Mouse (Mus musculus) hindbrain, embryonic 10.5 days (tissue): ENCODE measurements around the gene Atp8a2. TPM values are rescaled to one million over a fixed set of nuclear protein-coding genes. Genes with fewer than 3 reads are reported as not detected.
"Not testable (repeated sequence)": the region's sequence is repeated elsewhere in the genome, so short reads cannot be mapped to it uniquely, and the experiment has no call there.

Experiments
- DNase-seq: peaks from one replicate; pipeline ENCODE4 v3.0.0-alpha.2; 2017; ENCODE audit warnings: low spot score
- H3K27ac ChIP-seq: fragments of 300-500 bp; sonication (generic); 2 replicates; pipeline ENCODE4 v1.5.1; 2016; ENCODE audit warnings: mild to moderate bottlenecking, moderate library complexity
- H3K27me3 ChIP-seq: fragments of 300-500 bp; sonication (generic); 2 replicates; pipeline ENCODE4 v1.6.1; 2016; ENCODE audit warnings: mild to moderate bottlenecking; ENCODE audit not compliant: poor library complexity, insufficient read depth, severe bottlenecking
- H3K36me3 ChIP-seq: fragments of 300-500 bp; sonication (generic); 2 replicates; pipeline ENCODE4 v1.6.1; 2016; ENCODE audit warnings: mild to moderate bottlenecking, moderate library complexity
- H3K4me1 ChIP-seq: fragments of 300-500 bp; sonication (generic); replicated peaks from 2 replicates; pipeline ENCODE4 v1.6.1; 2016; ENCODE audit warnings: mild to moderate bottlenecking
- H3K4me3 ChIP-seq: fragments of 300-500 bp; sonication (generic); 2 replicates; pipeline ENCODE4 v1.5.1; 2016; ENCODE audit warnings: mild to moderate bottlenecking, moderate library complexity
- H3K9me3 ChIP-seq: fragments of 300-500 bp; sonication (generic); 2 replicates; pipeline ENCODE4 v1.6.1; 2016; ENCODE audit warnings: mild to moderate bottlenecking, moderate library complexity
- WGBS: fragments of 180-500 bp; shearing (Covaris S2); methylation state at CpG from one replicate; pipeline ENCODE4 v1.1.7; 2016; 5-methylcytosine and 5-hydroxymethylcytosine counted together
- polyA plus RNA-seq: library from polyadenylated mRNA; unstranded; fragments of >200 nt; fragmentation: Nextera tagmentation; extraction: Ambion mirVana; gene quantifications from 2 replicates; pipeline ENCODE4 v1.2.1, GENCODE M21; 2016

Atp8a2 gene
- polyA plus RNA-seq, 1 experiment from 2014 or later: 8.0 TPM

DNA sequence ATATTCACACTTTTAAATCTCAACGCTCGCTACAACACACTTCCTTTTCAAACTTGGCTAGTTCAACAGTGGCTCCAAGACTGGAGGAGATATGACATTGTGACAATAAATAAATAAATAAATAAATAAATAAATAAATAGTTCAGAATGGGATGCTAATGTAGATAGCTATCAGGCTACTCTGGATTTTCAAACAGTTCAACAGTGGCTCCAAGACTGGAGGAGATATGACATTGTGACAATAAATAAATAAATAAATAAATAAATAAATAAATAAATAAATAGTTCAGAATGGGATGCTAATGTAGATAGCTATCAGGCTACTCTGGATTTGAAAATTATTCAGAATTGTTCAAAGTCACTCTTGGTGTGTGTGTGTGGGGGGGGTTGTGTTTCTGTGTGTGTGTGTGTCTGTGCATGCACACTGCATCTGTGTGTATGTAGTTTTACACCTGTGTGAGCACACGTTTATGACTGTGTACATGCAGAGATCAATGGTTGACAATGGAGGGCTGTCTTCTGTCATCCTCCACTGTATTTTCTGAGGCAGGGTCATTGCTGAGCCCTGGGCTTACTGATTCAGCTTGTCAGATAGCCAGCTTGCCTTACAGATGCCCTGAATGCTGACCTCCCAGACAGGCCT is 480.4 kb downstream of the Atp8a2 start:
- not testable (repeated sequence) for H3K4me3 ChIP-seq, H3K4me1 ChIP-seq, H3K9me3 ChIP-seq, DNase-seq, H3K27ac ChIP-seq, H3K36me3 ChIP-seq
- 79% methylated on average over 3 of the region's 3 CpGs for WGBS
- H3K27me3 ChIP-seq: peaks cover 22% of the 10 kb centered on the region

GRCm38 (mm10) chr14:59715695-59716442 is 481.1 kb downstream of the Atp8a2 start:
- no peak for DNase-seq
- no peaks in the 10 kb centered on the region for H3K36me3 ChIP-seq
- no peaks in the 10 kb centered on the region for H3K9me3 ChIP-seq
- peaks cover 10% of the 10 kb centered on the region for H3K4me1 ChIP-seq
- H3K27me3 ChIP-seq: peaks cover 19% of the 10 kb centered on the region; the same call in 1 of the 2 replicates
- H3K27ac ChIP-seq: no peak overlapping the region
- 61% methylated on average over 13 of the region's 13 CpGs for WGBS
- no peak overlapping the region for H3K4me3 ChIP-seq

- peaks cover 18% of the 10 kb centered on the region; the same call in 1 of the 2 replicates for H3K27me3 ChIP-seq
- H3K36me3 ChIP-seq: no peaks in the 10 kb centered on the region
- H3K27ac ChIP-seq: no peak overlapping the region
- WGBS: 75% methylated on average over 3 of the region's 3 CpGs
- peaks cover 6% of the 10 kb centered on the region; the same call in 1 of the 2 replicates for H3K4me1 ChIP-seq
- H3K9me3 ChIP-seq: no peaks in the 10 kb centered on the region
- DNase-seq: no peak
- H3K4me3 ChIP-seq: no peak overlapping the region
Observed at GRCm38 (mm10) chr14:59709505-59710335, 487.3 kb downstream of the Atp8a2 start.

DNA sequence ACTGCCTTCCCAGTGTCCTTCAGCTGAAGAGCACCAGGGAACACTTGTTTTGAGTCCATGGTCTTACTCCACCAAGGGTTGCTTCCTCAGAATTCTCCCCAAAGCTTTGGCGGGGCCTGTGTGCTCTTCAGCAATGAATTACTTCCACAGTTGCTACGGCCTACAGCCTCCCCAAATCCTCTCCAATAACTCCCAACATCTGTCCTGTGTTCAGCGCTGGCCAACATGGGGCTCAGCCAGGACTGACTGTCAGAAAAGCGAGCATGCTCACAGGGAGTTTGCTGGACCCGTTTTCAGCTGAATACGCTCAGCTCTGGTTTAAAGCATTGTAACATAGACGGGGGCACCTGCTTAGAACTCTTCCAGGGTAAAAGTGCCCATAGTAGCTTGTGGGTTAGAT is 489.0 kb downstream of the Atp8a2 start:
- Histone ChIP-seq H3K27me3 (peaks cover 6% of the 10 kb centered on the region; the same call in 1 of the 2 replicates), H3K4me3 (no peak overlapping the region), H3K27ac (no peak overlapping the region), H3K36me3 (no peaks in the 10 kb centered on the region), H3K9me3 (no peaks in the 10 kb centered on the region), H3K4me1 (peaks cover 6% of the 10 kb centered on the region; the same call in 1 of the 2 replicates)
- DNase-seq: no peak
- 90% methylated on average over 7 of the region's 7 CpGs for whole genome bisulfite sequencing

DNA sequence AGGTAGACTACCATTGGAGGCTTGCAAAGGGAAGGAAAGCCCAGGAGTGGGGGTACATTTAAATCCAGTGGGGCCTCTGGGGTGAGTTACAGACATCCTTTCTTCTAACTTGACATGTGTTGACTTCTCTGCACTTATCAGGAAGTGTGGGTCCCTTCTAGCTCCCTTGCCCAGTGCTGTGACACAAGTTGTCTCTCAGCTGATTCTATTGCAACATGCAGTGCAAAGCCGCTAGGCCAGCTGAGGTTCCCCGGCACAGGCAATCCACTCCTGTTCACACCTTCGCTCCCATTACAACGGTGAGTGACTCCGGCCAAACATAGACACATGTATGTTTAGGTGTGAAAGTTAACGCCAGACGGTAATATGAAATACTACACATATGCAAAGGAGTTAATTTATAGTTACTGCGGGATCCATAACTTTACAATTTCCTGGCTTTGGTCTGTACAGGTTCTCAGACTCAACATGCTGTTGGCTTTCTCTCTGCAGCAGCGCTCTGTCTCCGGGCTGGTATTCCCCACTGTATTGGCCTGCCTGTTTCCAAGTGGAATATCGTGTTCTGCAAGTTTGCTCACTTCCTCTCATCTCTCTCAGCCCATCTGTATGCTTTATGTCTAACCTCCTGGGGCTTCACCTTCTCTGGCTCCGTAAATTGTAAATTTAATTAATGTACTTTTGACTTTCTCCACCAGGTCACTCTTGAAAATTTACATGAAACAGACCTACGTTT is 491.5 kb downstream of the Atp8a2 start:
- Histone ChIP-seq H3K36me3 (no peaks in the 10 kb centered on the region), H3K4me1 (peaks cover 5% of the 10 kb centered on the region; the same call in 1 of the 2 replicates), H3K4me3 (no peak overlapping the region), H3K27ac (no peak overlapping the region), H3K9me3 (no peaks in the 10 kb centered on the region), H3K27me3 (peaks cover 7% of the 10 kb centered on the region; the same call in 1 of the 2 replicates)
- 86% methylated on average over 13 of the region's 13 CpGs for WGBS
- DNase-seq: no peak

DNA sequence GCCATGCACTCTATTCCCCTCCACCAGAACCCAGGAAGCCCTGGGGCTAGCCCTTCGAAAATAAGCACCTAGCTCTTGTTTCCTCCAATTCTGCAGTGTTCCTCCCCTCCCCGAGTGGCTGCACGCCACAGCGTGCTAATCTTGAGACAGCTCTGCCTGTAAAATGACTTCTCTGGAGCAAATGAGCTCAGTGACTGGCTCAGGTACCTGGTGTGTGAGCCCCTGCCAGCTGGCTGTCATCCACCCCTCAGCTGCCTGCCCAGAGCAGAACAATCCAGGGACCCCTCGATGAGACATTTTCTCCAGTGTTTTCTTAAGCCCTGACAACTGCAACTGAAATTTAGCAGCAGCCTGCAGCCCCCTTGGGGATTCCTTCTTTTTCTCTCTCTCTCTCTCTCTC is 495.5 kb downstream of the Atp8a2 start:
- no peaks in the 10 kb centered on the region for H3K9me3 ChIP-seq
- no peak for DNase-seq
- 57% methylated on average over 5 of the region's 5 CpGs for WGBS
- H3K36me3 ChIP-seq: no peaks in the 10 kb centered on the region
- H3K4me3 ChIP-seq: no peak overlapping the region
- H3K27ac ChIP-seq: no peak overlapping the region
- H3K4me1 ChIP-seq: peaks cover 9% of the 10 kb centered on the region; the same call in 1 of the 2 replicates
- peaks cover 7% of the 10 kb centered on the region; the same call in 1 of the 2 replicates for H3K27me3 ChIP-seq

DNA sequence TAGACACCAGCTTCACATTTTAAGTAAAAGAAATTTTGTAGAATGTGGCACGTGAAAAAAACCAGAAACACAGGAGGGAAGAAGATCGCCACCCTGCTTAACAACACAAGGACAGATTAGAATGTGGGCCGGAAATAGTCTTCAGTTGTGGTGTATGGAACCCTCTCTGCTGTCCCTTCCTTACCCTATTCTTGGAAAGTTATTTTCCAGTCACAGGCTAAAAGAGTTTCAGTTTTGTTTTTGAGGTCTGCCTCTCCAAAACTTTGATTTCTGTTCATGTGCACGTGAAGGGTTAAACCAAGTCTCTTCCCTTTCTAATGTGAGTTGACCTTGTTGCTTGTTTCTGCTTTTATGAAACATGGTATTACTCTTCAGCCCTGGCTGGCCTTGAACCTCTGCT is 501.8 kb downstream of the Atp8a2 start:
- Histone ChIP-seq H3K36me3 (no peaks in the 10 kb centered on the region), H3K4me1 (peaks cover 5% of the 10 kb centered on the region), H3K9me3 (no peaks in the 10 kb centered on the region), H3K27ac (no peak overlapping the region), H3K27me3 (no peaks in the 10 kb centered on the region), H3K4me3 (no peak overlapping the region)
- no peak for DNase-seq
- 87% methylated on average over 4 of the region's 4 CpGs for WGBS

- Histone ChIP-seq H3K36me3 (no peaks in the 10 kb centered on the region), H3K27me3 (no peaks in the 10 kb centered on the region), H3K4me3 (no peak overlapping the region), H3K4me1 (peaks cover 4% of the 10 kb centered on the region; the same call in 1 of the 2 replicates), H3K9me3 (no peaks in the 10 kb centered on the region), H3K27ac (peak overlapping the region; percentile 8; the same call in 1 of the 2 replicates)
- no peak for DNase-seq
- WGBS: 84% methylated on average over 6 of the region's 6 CpGs
Observed at GRCm38 (mm10) chr14:59692164-59692563, 504.8 kb downstream of the Atp8a2 start.

DNA sequence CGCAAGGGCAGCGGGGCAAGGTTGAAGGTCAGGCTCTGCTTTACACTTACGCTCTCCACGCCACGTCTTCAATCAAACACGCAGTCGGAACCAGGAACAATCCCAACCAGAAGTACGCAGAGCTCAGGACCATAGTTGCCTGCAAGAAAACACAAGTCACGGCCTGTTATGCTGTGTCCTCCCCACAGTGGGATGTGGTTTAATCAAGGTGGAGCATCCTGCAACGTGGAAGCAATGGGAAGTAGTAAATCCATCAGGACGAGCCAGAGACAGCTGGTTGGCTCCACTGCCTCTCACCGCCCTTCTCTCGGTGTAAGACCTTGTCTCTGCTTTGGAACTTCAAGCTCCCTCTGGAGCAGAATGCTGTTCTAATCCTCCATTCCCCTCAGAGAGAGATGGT is 505.6 kb downstream of the Atp8a2 start:
- Histone ChIP-seq H3K4me1 (peaks cover 4% of the 10 kb centered on the region; the same call in 1 of the 2 replicates), H3K27ac (no peak overlapping the region), H3K4me3 (no peak overlapping the region), H3K9me3 (no peaks in the 10 kb centered on the region), H3K27me3 (peaks cover 4% of the 10 kb centered on the region; the same call in 1 of the 2 replicates), H3K36me3 (no peaks in the 10 kb centered on the region)
- WGBS: 71% methylated on average over 13 of the region's 13 CpGs
- no peak for DNase-seq

DNA sequence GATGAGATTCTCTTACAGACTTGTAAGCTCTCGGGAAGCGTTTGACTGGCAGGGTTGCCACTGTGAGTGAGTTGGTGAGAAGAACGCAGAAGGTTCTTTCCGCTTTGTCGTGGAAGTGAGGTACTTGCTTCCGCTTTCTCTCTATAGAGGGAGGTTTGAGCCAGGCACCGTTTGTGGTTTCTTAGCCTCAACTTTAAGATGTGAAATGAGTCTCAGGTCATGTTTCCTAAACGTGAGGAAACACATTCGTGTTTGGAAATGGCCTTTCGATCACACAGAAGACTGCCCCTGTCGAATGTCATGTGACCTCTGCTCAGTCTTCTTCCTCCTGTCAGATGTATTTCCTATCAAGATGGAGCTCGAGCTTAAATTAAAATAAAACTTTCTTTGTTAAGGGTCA is 506.0 kb downstream of the Atp8a2 start:
- no peak for DNase-seq
- peaks cover 4% of the 10 kb centered on the region; the same call in 1 of the 2 replicates for H3K27me3 ChIP-seq
- no peak overlapping the region for H3K4me3 ChIP-seq
- WGBS: 76% methylated on average over 12 of the region's 12 CpGs
- no peak overlapping the region for H3K27ac ChIP-seq
- H3K4me1 ChIP-seq: peaks cover 4% of the 10 kb centered on the region; the same call in 1 of the 2 replicates
- no peaks in the 10 kb centered on the region for H3K36me3 ChIP-seq
- no peaks in the 10 kb centered on the region for H3K9me3 ChIP-seq

GRCm38 (mm10) chr14:59689596-59689995 is 507.4 kb downstream of the Atp8a2 start:
- Histone ChIP-seq H3K36me3 (no peaks in the 10 kb centered on the region), H3K27me3 (peaks cover 4% of the 10 kb centered on the region; the same call in 1 of the 2 replicates), H3K9me3 (no peaks in the 10 kb centered on the region), H3K4me1 (peaks cover 12% of the 10 kb centered on the region; the same call in 1 of the 2 replicates), H3K4me3 (no peak overlapping the region), H3K27ac (no peak overlapping the region)
- no peak for DNase-seq
- WGBS: 62% methylated on average over 4 of the region's 4 CpGs

DNA sequence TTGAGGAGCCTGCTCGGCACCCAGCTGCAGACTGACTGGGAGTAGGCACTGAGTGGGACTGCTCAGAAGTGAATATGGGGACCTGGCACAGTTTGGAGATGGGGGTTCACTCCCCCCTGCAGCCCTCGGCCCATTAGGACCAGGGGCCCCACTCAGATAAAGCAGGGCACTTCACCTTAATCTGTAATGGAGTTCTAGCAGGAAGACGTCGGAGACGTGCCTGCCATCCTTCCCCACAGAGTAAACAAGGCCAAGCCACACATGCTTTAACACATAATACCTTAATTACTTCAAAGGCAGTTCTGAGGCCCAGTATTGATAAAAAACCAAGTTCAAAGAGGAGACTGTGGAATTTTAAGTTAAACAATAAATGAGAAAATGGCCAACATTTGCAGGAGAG is 510.8 kb downstream of the Atp8a2 start:
- no peak for DNase-seq
- Histone ChIP-seq H3K4me3 (no peak overlapping the region), H3K27ac (no peak overlapping the region), H3K27me3 (peaks cover 4% of the 10 kb centered on the region; the same call in 1 of the 2 replicates), H3K36me3 (no peaks in the 10 kb centered on the region), H3K9me3 (no peaks in the 10 kb centered on the region), H3K4me1 (peaks cover 9% of the 10 kb centered on the region; the same call in 1 of the 2 replicates)
- 71% methylated on average over 5 of the region's 5 CpGs for WGBS
